25 mouse cellular contexts compared by ENCODE assay signal in the genomic region with DNA sequence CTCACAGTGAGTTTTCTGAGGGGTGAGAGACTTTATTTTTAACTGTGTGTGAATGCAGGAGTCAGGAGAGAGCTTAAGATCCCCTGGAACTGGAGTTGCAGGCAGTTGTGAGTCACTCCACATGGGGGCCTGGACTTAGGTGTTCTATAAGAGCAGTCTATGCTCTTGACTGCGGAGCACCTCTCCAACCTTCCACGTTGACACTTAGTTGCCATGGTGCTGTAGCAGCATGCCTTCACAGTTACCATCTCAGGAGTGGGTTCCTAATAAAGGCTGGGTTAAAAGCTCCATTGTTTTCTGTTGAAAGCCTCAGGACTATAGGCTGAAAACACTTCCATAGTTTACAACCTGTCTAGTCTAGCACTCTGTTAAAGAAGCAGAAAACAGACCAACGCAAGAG. TPM values are rescaled to one million over a fixed set of nuclear protein-coding genes. Genes with fewer than 3 reads are reported as not detected.
DNase-seq lines count a peak whose midpoint lies in the region; ATAC-seq and TF ChIP-seq lines count a peak whose summit lies in the region.
"Had no signal": no experiment of that assay in that cellular context is flagged by ENCODE, and none has a peak within 500 bp of the region (broad histone marks: within the 10 kb centered on the region; RNA-seq: fewer than 3 reads in every experiment).

No protein-coding gene starts in this region.

- H3K4me1 ChIP-seq in testis, adult 2 months (ENCODE audit: control insufficient read depth, insufficient read depth, low read length): no peaks in the 10 kb centered on the region
- H3K4me1 ChIP-seq in lung, embryonic 15.5 days: peaks cover 16% of the 10 kb centered on the region
- H3K4me1 ChIP-seq: embryonic facial prominence, embryonic 10.5 days; embryonic facial prominence, embryonic 15.5 days; limb, embryonic 12.5 days; midbrain, embryonic 13.5 days had no signal

- TF ChIP-seq POLR2A in testis, adult 2 months (IDR thresholded peaks at IDR 0.05; ENCODE audit: control insufficient read depth, low read depth, low read length): no peak

- H3K4me2 ChIP-seq in lung, embryonic 15.5 days: no peak overlapping the region
- H3K4me2 ChIP-seq: embryonic facial prominence, embryonic 15.5 days; forebrain, embryonic 13.5 days; heart, embryonic 11.5 days; hindbrain, embryonic 14.5 days; limb, embryonic 12.5 days; liver, embryonic 15.5 days; midbrain, embryonic 13.5 days had no signal

- no peaks in the 10 kb centered on the region for H3K27me3 ChIP-seq in testis, adult 2 months (ENCODE audit: control insufficient read depth, insufficient read depth, low read length)
- no peaks in the 10 kb centered on the region for H3K27me3 ChIP-seq in lung, embryonic 15.5 days
- H3K27me3 ChIP-seq: embryonic facial prominence, embryonic 15.5 days; forebrain, embryonic 13.5 days; limb, embryonic 12.5 days; liver, embryonic 15.5 days; midbrain, embryonic 13.5 days had no signal

- no peak for TF ChIP-seq CTCF in testis, adult 2 months (IDR thresholded peaks at IDR 0.05; ENCODE audit: control insufficient read depth, insufficient read depth, insufficient replicate concordance, low read depth, low read length)

- DNase-seq in testis, postnatal 14 days (ENCODE audit: low spot score): no peak
- DNase-seq in lung, postnatal 25 days (ENCODE audit: low spot score): peak; percentile 73
- DNase-seq in Muller cell, postnatal 12 days (ENCODE audit: inconsistent ontology term): no peak
- no peak for DNase-seq in heart, adult 8-10 months (ENCODE audit: low spot score)
- DNase-seq: adrenal gland, adult 2 months; cerebellum, adult 8-10 months; cerebellum, postnatal 25 days; gastrocnemius, postnatal 25 days; heart, adult 11 months; heart, postnatal 4 days; kidney, adult 11 months; kidney, postnatal 25 days; thymus, postnatal 14 days had no signal

- no peak overlapping the region for H3K9ac ChIP-seq in lung, embryonic 15.5 days
- H3K9ac ChIP-seq: embryonic facial prominence, embryonic 15.5 days; forebrain, embryonic 13.5 days; hindbrain, embryonic 14.5 days; limb, embryonic 12.5 days; liver, embryonic 15.5 days; midbrain, embryonic 13.5 days had no signal

- 54% methylated on average over 3 of the region's 3 CpGs for WGBS in lung, embryonic 15.5 days

- peaks cover 2% of the 10 kb centered on the region; the same call in 1 of the 2 replicates for H3K36me3 ChIP-seq in testis, adult 2 months (ENCODE audit: control insufficient read depth, insufficient read depth, low read length)
- no peaks in the 10 kb centered on the region for H3K36me3 ChIP-seq in lung, embryonic 15.5 days
- H3K36me3 ChIP-seq: embryonic facial prominence, embryonic 10.5 days; embryonic facial prominence, embryonic 15.5 days; limb, embryonic 12.5 days; midbrain, embryonic 13.5 days had no signal

- H3K27ac ChIP-seq in testis, adult 2 months (ENCODE audit: control insufficient read depth, insufficient read depth, low read depth, low read length): no peak overlapping the region
- peak overlapping the region; percentile 20; the same call in 1 of the 2 replicates for H3K27ac ChIP-seq in lung, embryonic 15.5 days
- H3K27ac ChIP-seq: embryonic facial prominence, embryonic 10.5 days; embryonic facial prominence, embryonic 15.5 days; forebrain, embryonic 13.5 days; left cerebral cortex, adult 2 months; limb, embryonic 12.5 days; liver, embryonic 15.5 days; midbrain, embryonic 13.5 days had no signal

- no peaks in the 10 kb centered on the region for H3K9me3 ChIP-seq in lung, embryonic 15.5 days
- H3K9me3 ChIP-seq: embryonic facial prominence, embryonic 10.5 days; embryonic facial prominence, embryonic 15.5 days; forebrain, embryonic 13.5 days; limb, embryonic 12.5 days; liver, embryonic 15.5 days; midbrain, embryonic 13.5 days had no signal

- peak overlapping the region; percentile 8; the same call in 1 of the 2 replicates for H3K4me3 ChIP-seq in testis, adult 2 months (ENCODE audit: control insufficient read depth, low read depth, low read length)
- H3K4me3 ChIP-seq in lung, embryonic 15.5 days: no peak overlapping the region
- H3K4me3 ChIP-seq: embryonic facial prominence, embryonic 10.5 days; embryonic facial prominence, embryonic 15.5 days; forebrain, embryonic 13.5 days; left cerebral cortex, adult 2 months; limb, embryonic 12.5 days; liver, embryonic 15.5 days; midbrain, embryonic 13.5 days had no signal

- ATAC-seq in lung, embryonic 15.5 days (ENCODE audit: borderline replicate concordance, extremely low read depth, low FRiP score, low TSS enrichment): peak; percentile 64; the same call in 1 of the 2 replicates
- ATAC-seq in erythroblast, adult 5-6 weeks (replicated peaks; ENCODE audit: low FRiP score, poor library complexity, severe bottlenecking): no peak
- ATAC-seq: forebrain, embryonic 13.5 days had no signal

RNA-seq across cellular contexts. Expression of a gene that starts 24.8 kb away (rescaled TPM):
- 4.1 and 4.4 TPM in 2 replicates for polyA plus RNA-seq in testis, adult 2 months (2012; rRNA removed)
- polyA plus RNA-seq in lung, embryonic 15.5 days (2015; fragmentation: Nextera tagmentation; extraction: Ambion mirVana): 37.0 and 37.8 TPM in 2 replicates
- 22.2 and 36.1 TPM in 2 replicates for total RNA-seq in erythroblast, adult 5-6 weeks (2015; ENCODE audit: low replicate concordance)
- total RNA-seq in erythroblast, adult 5-6 weeks (2017; ENCODE audit: low replicate concordance): 33.5 and 51.6 TPM in 2 replicates
- under 1 TPM; 0.22 to 0.72 (median 0.39) TPM for total RNA-seq in heart, adult 8-10 months (2022)

RNA-seq across cellular contexts. Expression of a gene that starts 26.5 kb away (rescaled TPM):
- 37.8 and 38.2 TPM in 2 replicates for polyA plus RNA-seq in testis, adult 2 months (2012; rRNA removed)
- 9.6 and 10.5 TPM in 2 replicates for polyA plus RNA-seq in lung, embryonic 15.5 days (2015; fragmentation: Nextera tagmentation; extraction: Ambion mirVana)
- total RNA-seq in erythroblast, adult 5-6 weeks (2015; ENCODE audit: low replicate concordance): 111 and 123 TPM in 2 replicates
- total RNA-seq in erythroblast, adult 5-6 weeks (2017; ENCODE audit: low replicate concordance): 325 and 443 TPM in 2 replicates
- 100 to 1,000 TPM in 1 of 4 experiments, 10 to 100 TPM in 3; 81.2 to 101 (median 95.0) TPM for total RNA-seq in heart, adult 8-10 months (2022)

Comparison
In these comparisons a context has a peak if more than half of its experiments do, and no peak if none do; other contexts are left out.
1. RNA of a gene that starts 24.8 kb away (total RNA-seq): 22.2 to 51.6 TPM in erythroblast, adult 5-6 weeks; 0.22 to 0.72 TPM in heart, adult 8-10 months; every median in the first group is over 10 times any median in the second.